Mouse (Mus musculus) embryonic facial prominence, embryonic 10.5 days (tissue): Measurements from ENCODE around the gene Olfr653. TPM values are rescaled to one million over a fixed set of nuclear protein-coding genes. Genes with fewer than 3 reads are reported as not detected.

Source experiments
- polyA plus RNA-seq: library from polyadenylated mRNA; unstranded; fragments of >200 nt; fragmentation: Nextera tagmentation; extraction: Ambion mirVana; gene quantifications from 2 replicates; pipeline ENCODE4 v1.2.1, GENCODE M21; 2016

Gene Olfr653
- polyA plus RNA-seq, 1 experiment from 2014 or later, result not detected

Other genes starting within 250 kb of the Olfr653 start
- not detected in 2 replicates for gene Trim34b, start 247.8 kb upstream of the Olfr653 start, polyA plus RNA-seq
- 0.54 and 0.92 TPM in 2 replicates for gene Trim12c, start 224.0 kb upstream of the Olfr653 start, polyA plus RNA-seq
- gene Trim30b, start 207.4 kb upstream of the Olfr653 start, polyA plus RNA-seq, result not detected in 2 replicates
- 0.22 TPM in 1 of 2 replicates, not detected in the other for gene Trim30c, start 176.5 kb upstream of the Olfr653 start, polyA plus RNA-seq
- 0.45 and 0.52 TPM in 2 replicates for gene Trim30a, start 112.1 kb upstream of the Olfr653 start, polyA plus RNA-seq
- gene Trim30d, start 69.5 kb upstream of the Olfr653 start, polyA plus RNA-seq, result not detected in 2 replicates
- not detected in 2 replicates for gene Olfr651, start 27.2 kb upstream of the Olfr653 start, polyA plus RNA-seq
- 0.03 TPM in 1 of 2 replicates, not detected in the other for gene Olfr652, start 16.4 kb upstream of the Olfr653 start, polyA plus RNA-seq
- gene Olfr654, start 9.7 kb downstream of the Olfr653 start, polyA plus RNA-seq, result not detected in 2 replicates
- not detected in 2 replicates for gene Olfr655, start 24.5 kb downstream of the Olfr653 start, polyA plus RNA-seq
- not detected in 2 replicates for gene Olfr656, start 36.6 kb downstream of the Olfr653 start, polyA plus RNA-seq
- gene Olfr657, start 47.5 kb downstream of the Olfr653 start, polyA plus RNA-seq, result not detected in 2 replicates
- gene Olfr658, start 70.0 kb downstream of the Olfr653 start, polyA plus RNA-seq, result not detected in 2 replicates
- gene Olfr659, start 89.4 kb downstream of the Olfr653 start, polyA plus RNA-seq, result not detected in 2 replicates
- gene Olfr661, start 109.2 kb downstream of the Olfr653 start, polyA plus RNA-seq, result not detected in 2 replicates
- gene Usp17le, start 200.2 kb downstream of the Olfr653 start, polyA plus RNA-seq, result not detected in 2 replicates